Mouse (Mus musculus) limb, embryonic 11.5 days (tissue): ENCODE data around the gene Mov10. TPM values are rescaled to one million over a fixed set of nuclear protein-coding genes. Genes with fewer than 3 reads are reported as not detected.
"Not testable (repeated sequence)": the region's sequence is repeated elsewhere in the genome, so short reads cannot be mapped to it uniquely, and the experiment has no call there.

ENCODE experiments used
- ATAC-seq: fragments of 200-750 bp; cut with Nextera tagmentation; 2 replicates; pipeline ENCODE4 v1.8.0; 2017; ENCODE audit warnings: low read depth; ENCODE audit not compliant: insufficient number of reproducible peaks, low FRiP score, low TSS enrichment
- DNase-seq: peaks from one replicate; pipeline ENCODE4 v3.0.0-alpha.2; 2015; ENCODE audit warnings: low spot score
- H3K27ac ChIP-seq: fragments of 300-500 bp; sonication (generic); replicated peaks from 2 replicates; pipeline ENCODE4 v1.5.1; 2014; ENCODE audit warnings: low read depth, mild to moderate bottlenecking, low read length
- H3K27me3 ChIP-seq: fragments of 300-500 bp; sonication (generic); 2 replicates; pipeline ENCODE4 v1.6.1; 2014; ENCODE audit warnings: mild to moderate bottlenecking, low read length, mixed read lengths; ENCODE audit not compliant: control insufficient read depth, insufficient read depth
- H3K36me3 ChIP-seq: fragments of 300-500 bp; sonication (generic); 2 replicates; pipeline ENCODE4 v1.6.1; 2014; ENCODE audit warnings: mild to moderate bottlenecking, low read length, moderate library complexity, mixed read lengths; ENCODE audit not compliant: control insufficient read depth, insufficient read depth
- H3K4me1 ChIP-seq: fragments of 300-500 bp; sonication (generic); 2 replicates; pipeline ENCODE4 v1.6.1; 2014; ENCODE audit warnings: low read length, mixed read lengths; ENCODE audit not compliant: control insufficient read depth, insufficient read depth
- H3K4me2 ChIP-seq: fragments of 300-500 bp; sonication (generic); 2 replicates; pipeline ENCODE4 v1.6.1; 2014; ENCODE audit warnings: low read depth, mild to moderate bottlenecking, moderate library complexity; ENCODE audit not compliant: severe bottlenecking
- H3K4me3 ChIP-seq: fragments of 300-500 bp; sonication (generic); 2 replicates; pipeline ENCODE4 v1.5.1; 2014; ENCODE audit warnings: low read depth, low read length
- H3K9ac ChIP-seq: fragments of 300-500 bp; sonication (generic); 2 replicates; pipeline ENCODE4 v1.6.1; 2014; ENCODE audit warnings: mild to moderate bottlenecking, low read length
- H3K9me3 ChIP-seq: fragments of 300-500 bp; sonication (generic); 2 replicates; pipeline ENCODE4 v1.6.1; 2016; ENCODE audit warnings: low read length; ENCODE audit not compliant: control insufficient read depth
- whole genome bisulfite sequencing: fragments of 180-500 bp; shearing (Covaris S2); extraction: QIAGEN DNeasy Blood & Tissue Kit; methylation state at CpG from one replicate; pipeline ENCODE4 v1.1.7; 2014; 5-methylcytosine and 5-hydroxymethylcytosine counted together
- polyA plus RNA-seq: library from polyadenylated mRNA; unstranded; fragments of >200 nt; fragmentation: Nextera tagmentation; extraction: Ambion mirVana; gene quantifications from 2 replicates; pipeline ENCODE4 v1.2.1, GENCODE M21; 2014

Mov10 gene
- polyA plus RNA-seq: 61.4 and 62.3 TPM in 2 replicates

- H3K36me3 ChIP-seq: peaks cover 3% of the 10 kb centered on the region; the same call in 1 of the 2 replicates
- peak within 1 kb of the TSS; percentile 94 for H3K9ac ChIP-seq
- H3K4me1 ChIP-seq: peaks cover 12% of the 10 kb centered on the region
- no peaks in the 10 kb centered on the region for H3K9me3 ChIP-seq
- H3K27ac ChIP-seq: peak within 1 kb of the TSS; percentile 92
- H3K4me2 ChIP-seq: peak within 1 kb of the TSS; percentile 70
- H3K4me3 ChIP-seq: peak within 1 kb of the TSS; percentile 95
- ATAC-seq: peak; percentile 84
- H3K27me3 ChIP-seq: no peaks in the 10 kb centered on the region
- WGBS: 0% methylated on average over 40 of the region's 40 CpGs
- DNase-seq: peak; percentile 88
These were observed at the start of gene Mov10 for GRCm38 (mm10) chr3:104817991-104818748. TSS of gene Mov10 (minus strand) at chr3:104818563.

GRCm38 (mm10) chr3:104866674-104867073 lies 48.3 kb upstream of the Mov10 start:
- not testable (repeated sequence) for H3K9me3 ChIP-seq, H3K27ac ChIP-seq, H3K4me3 ChIP-seq, H3K4me1 ChIP-seq, H3K4me2 ChIP-seq, H3K9ac ChIP-seq, DNase-seq, H3K27me3 ChIP-seq, ATAC-seq, H3K36me3 ChIP-seq

- Histone ChIP-seq H3K4me3 (peak overlapping the region; percentile 95), H3K9me3 (no peaks in the 10 kb centered on the region), H3K9ac (peak overlapping the region; percentile 94), H3K27me3 (no peaks in the 10 kb centered on the region), H3K27ac (peak overlapping the region; percentile 95), H3K4me1 (peaks cover 4% of the 10 kb centered on the region; the same call in 1 of the 2 replicates), H3K36me3 (no peaks in the 10 kb centered on the region), H3K4me2 (peak overlapping the region; percentile 81)
- ATAC-seq: no peak
- no peak for DNase-seq
- 1% methylated on average over 12 of the region's 12 CpGs for WGBS
These were observed 47.0 kb upstream of the Mov10 start for GRCm38 (mm10) chr3:104865341-104865788.

GRCm38 (mm10) chr3:104864651-104865340 lies 46.4 kb upstream of the Mov10 start:
- ATAC-seq (peak; percentile 83), DNase-seq (peak; percentile 86)
- H3K4me1 ChIP-seq: peaks cover 4% of the 10 kb centered on the region; the same call in 1 of the 2 replicates
- H3K4me2 ChIP-seq: peak overlapping the region; percentile 81
- H3K9me3 ChIP-seq: no peaks in the 10 kb centered on the region
- H3K9ac ChIP-seq: peak overlapping the region; percentile 94
- H3K36me3 ChIP-seq: no peaks in the 10 kb centered on the region
- H3K27ac ChIP-seq: peak overlapping the region; percentile 95
- H3K27me3 ChIP-seq: no peaks in the 10 kb centered on the region
- under 1% methylated on average over 48 of the region's 48 CpGs for WGBS
- peak overlapping the region; percentile 95 for H3K4me3 ChIP-seq

GRCm38 (mm10) chr3:104863786-104864650 lies 45.7 kb upstream of the Mov10 start, which contains the start of the genes St7l and Capza1:
TSS of gene St7l (plus strand) at chr3:104864005.
TSS of gene Capza1 (minus strand) at chr3:104864505.
- peak; percentile 94 for ATAC-seq
- no peaks in the 10 kb centered on the region for H3K9me3 ChIP-seq
- H3K27me3 ChIP-seq: no peaks in the 10 kb centered on the region
- peak within 1 kb of the TSS; percentile 81 for H3K4me2 ChIP-seq
- peak within 1 kb of the TSS; percentile 94 for H3K9ac ChIP-seq
- 0% methylated on average over 34 of the region's 43 CpGs for WGBS
- H3K27ac ChIP-seq: peak within 1 kb of the TSS; percentile 95
- DNase-seq: peak; percentile 90
- H3K36me3 ChIP-seq: no peaks in the 10 kb centered on the region
- peaks cover 4% of the 10 kb centered on the region; the same call in 1 of the 2 replicates for H3K4me1 ChIP-seq
- peak within 1 kb of the TSS; percentile 95 for H3K4me3 ChIP-seq

- H3K9ac ChIP-seq: no peak overlapping the region
- H3K27me3 ChIP-seq: no peaks in the 10 kb centered on the region
- H3K27ac ChIP-seq: no peak overlapping the region
- no peaks in the 10 kb centered on the region for H3K9me3 ChIP-seq
- no peak overlapping the region for H3K4me3 ChIP-seq
- WGBS: 100% methylated on average over 1 of the region's 1 CpGs
- H3K4me1 ChIP-seq: no peaks in the 10 kb centered on the region
- ATAC-seq (no peak), DNase-seq (no peak)
- no peak overlapping the region for H3K4me2 ChIP-seq
- H3K36me3 ChIP-seq: no peaks in the 10 kb centered on the region; the same call in 1 of the 2 replicates
These were observed 40.2 kb upstream of the Mov10 start for GRCm38 (mm10) chr3:104858560-104858959.

- Histone ChIP-seq H3K4me2 (no peak overlapping the region), H3K9ac (no peak overlapping the region), H3K27me3 (no peaks in the 10 kb centered on the region), H3K36me3 (no peaks in the 10 kb centered on the region; the same call in 1 of the 2 replicates), H3K4me3 (no peak overlapping the region), H3K4me1 (no peaks in the 10 kb centered on the region), H3K27ac (no peak overlapping the region), H3K9me3 (no peaks in the 10 kb centered on the region)
- no peak for DNase-seq
- 71% methylated on average over 1 of the region's 1 CpGs for WGBS
- no peak for ATAC-seq
These were observed 37.7 kb upstream of the Mov10 start for GRCm38 (mm10) chr3:104856106-104856505.

GRCm38 (mm10) chr3:104854866-104855265 lies 36.5 kb upstream of the Mov10 start:
- no peak for DNase-seq
- no peaks in the 10 kb centered on the region; the same call in none of the 2 replicates for H3K36me3 ChIP-seq
- H3K27me3 ChIP-seq: no peaks in the 10 kb centered on the region
- H3K4me1 ChIP-seq: no peaks in the 10 kb centered on the region
- no peak overlapping the region for H3K4me2 ChIP-seq
- no peak overlapping the region for H3K9ac ChIP-seq
- no peak overlapping the region for H3K4me3 ChIP-seq
- H3K9me3 ChIP-seq: no peaks in the 10 kb centered on the region
- no peak for ATAC-seq
- no peak overlapping the region for H3K27ac ChIP-seq
